Comparison of ENCODE assay signal across 8 mouse cellular contexts in genomic region chr12:77780885-77781698, GRCm38 (mm10).
A peak's percentile ranks its signal among the peaks of the same experiment; 100 is the strongest.
DNase-seq lines count a peak whose midpoint lies in the region; ATAC-seq and TF ChIP-seq lines count a peak whose summit lies in the region.

No protein-coding gene starts in this region.

- H3K27ac ChIP-seq in embryonic fibroblast, embryonic 13.5 days (ENCODE audit: insufficient read depth, low read length) = no peak overlapping the region
- H3K27ac ChIP-seq in heart, embryonic 13.5 days (replicated peaks) = no peak overlapping the region
- no peak overlapping the region for H3K27ac ChIP-seq in liver, embryonic 11.5 days (ENCODE audit: low read depth, low read length)
- H3K27ac ChIP-seq in stomach, embryonic 14.5 days (ENCODE audit: low read length) = no peak overlapping the region

- H3K4me2 ChIP-seq in heart, embryonic 13.5 days = peak overlapping the region; percentile 65
- peak overlapping the region; percentile 54 for H3K4me2 ChIP-seq in liver, embryonic 11.5 days
- H3K4me2 ChIP-seq in stomach, embryonic 14.5 days (replicated peaks; ENCODE audit: low read depth, low read length) = peak overlapping the region; percentile 20; the same call in 1 of the 2 replicates

- no peaks in the 10 kb centered on the region for H3K36me3 ChIP-seq in heart, embryonic 13.5 days
- H3K36me3 ChIP-seq in liver, embryonic 11.5 days (ENCODE audit: control insufficient read depth, insufficient read depth, low read length) = no peaks in the 10 kb centered on the region
- no peaks in the 10 kb centered on the region for H3K36me3 ChIP-seq in stomach, embryonic 14.5 days (ENCODE audit: control insufficient read depth, insufficient read depth, low read length)

- ATAC-seq in heart, embryonic 13.5 days (ENCODE audit: extremely low read depth, insufficient number of reproducible peaks, low FRiP score, low TSS enrichment) = no peak
- ATAC-seq in liver, embryonic 11.5 days (replicated peaks; ENCODE audit: low FRiP score) = peak; percentile 61; the same call in 1 of the 2 replicates
- peak; percentile 74; the same call in 1 of the 2 replicates for ATAC-seq in stomach, embryonic 14.5 days (ENCODE audit: insufficient number of reproducible peaks, insufficient read depth, low FRiP score, low read depth)

- no peak for TF ChIP-seq POLR2A in embryonic fibroblast, embryonic 13.5 days (IDR thresholded peaks at IDR 0.05; ENCODE audit: low read depth, low read length)

- peak overlapping the region; percentile 67; the same call in 1 of the 2 replicates for H3K9ac ChIP-seq in heart, embryonic 13.5 days
- no peak overlapping the region; the same call in 1 of the 2 replicates for H3K9ac ChIP-seq in liver, embryonic 11.5 days (ENCODE audit: low read depth, low read length)
- H3K9ac ChIP-seq in stomach, embryonic 14.5 days (replicated peaks; ENCODE audit: low read depth, low read length) = no peak overlapping the region

- H3K27me3 ChIP-seq in heart, embryonic 13.5 days (replicated peaks) = 0 out of 2 replicates have a peak, but pooled peaks cover 9% of the 10 kb centered on the region
- no peaks in the 10 kb centered on the region for H3K27me3 ChIP-seq in liver, embryonic 11.5 days (replicated peaks; ENCODE audit: control insufficient read depth, insufficient read depth, low read length)
- no peaks in the 10 kb centered on the region for H3K27me3 ChIP-seq in stomach, embryonic 14.5 days (ENCODE audit: control insufficient read depth, insufficient read depth, low read length)

- 33% methylated on average over 20 of the region's 20 CpGs for WGBS in heart, embryonic 13.5 days
- 40% methylated on average over 20 of the region's 20 CpGs for WGBS in liver, embryonic 11.5 days
- WGBS in stomach, embryonic 14.5 days = 21% methylated on average over 20 of the region's 20 CpGs

- H3K9me3 ChIP-seq in heart, embryonic 13.5 days = no peaks in the 10 kb centered on the region
- no peaks in the 10 kb centered on the region for H3K9me3 ChIP-seq in liver, embryonic 11.5 days (ENCODE audit: control insufficient read depth, low read length)
- H3K9me3 ChIP-seq in stomach, embryonic 14.5 days (ENCODE audit: control insufficient read depth, low read depth, low read length) = no peaks in the 10 kb centered on the region

- peak overlapping the region; percentile 19; the same call in 1 of the 2 replicates for H3K4me3 ChIP-seq in embryonic fibroblast, embryonic 13.5 days (ENCODE audit: insufficient read depth, low read length)
- H3K4me3 ChIP-seq in heart, embryonic 13.5 days = peak overlapping the region; percentile 48
- H3K4me3 ChIP-seq in liver, embryonic 11.5 days (ENCODE audit: low read depth, low read length) = 0 out of 2 replicates have a peak overlapping the region, but pooled peaks have one; percentile 17
- H3K4me3 ChIP-seq in stomach, embryonic 14.5 days (ENCODE audit: low read depth, low read length) = no peak overlapping the region; the same call in 1 of the 2 replicates

- TF ChIP-seq CTCF in embryonic fibroblast, embryonic 13.5 days (IDR thresholded peaks at IDR 0.05; ENCODE audit: borderline replicate concordance, insufficient read depth, low read length) = peak; percentile 90

- no peaks in the 10 kb centered on the region for H3K4me1 ChIP-seq in embryonic fibroblast, embryonic 13.5 days (ENCODE audit: control insufficient read depth, insufficient read depth, low read length)
- H3K4me1 ChIP-seq in heart, embryonic 13.5 days = no peaks in the 10 kb centered on the region
- H3K4me1 ChIP-seq in liver, embryonic 11.5 days (replicated peaks; ENCODE audit: control insufficient read depth, insufficient read depth, low read length) = no peaks in the 10 kb centered on the region
- peaks cover 3% of the 10 kb centered on the region; the same call in 1 of the 2 replicates for H3K4me1 ChIP-seq in stomach, embryonic 14.5 days (ENCODE audit: control insufficient read depth, insufficient read depth, low read length)

- DNase-seq in 3T3-L1 (ENCODE audit: low read depth, low spot score) = peak; percentile 68
- DNase-seq in adrenal gland, postnatal 4 days (ENCODE audit: low spot score in 2 of 2) = peak; percentile 74 to 91
- peak; percentile 95 for DNase-seq in kidney, postnatal 10 days
- DNase-seq in liver, embryonic 11.5 days (ENCODE audit: low spot score) = peak; percentile 82
- DNase-seq in natural killer cell, adult 2 months (ENCODE audit: low spot score in 2 of 2) = peak; percentile 71 to 83
